In the genomic region with DNA sequence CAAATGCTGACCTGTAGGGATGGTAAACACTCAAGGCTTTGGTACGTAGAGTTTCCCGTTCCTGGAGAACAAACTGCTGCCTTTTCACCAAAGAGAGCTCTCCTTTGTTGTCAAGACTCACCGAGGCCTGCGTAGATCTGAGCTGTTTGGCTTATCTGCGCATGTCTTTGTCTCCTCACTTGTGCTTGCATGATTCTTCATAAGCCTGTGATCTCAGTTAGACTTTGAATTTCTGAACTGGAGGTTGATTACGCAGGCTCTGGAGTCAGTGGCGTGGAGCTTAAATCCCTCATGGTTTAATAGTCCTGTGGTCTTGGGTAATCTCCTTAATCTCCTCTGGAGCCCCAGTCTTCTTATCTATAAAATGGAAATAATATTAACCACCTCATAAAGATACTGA, we compare ENCODE assay signal across 22 mouse cellular contexts. TPM values are rescaled to one million over a fixed set of nuclear protein-coding genes. Genes with fewer than 3 reads are reported as not detected.
DNase-seq lines count a peak whose midpoint lies in the region; ATAC-seq and TF ChIP-seq lines count a peak whose summit lies in the region.
"Had no signal": no experiment of that assay in that cellular context is flagged by ENCODE, and none has a peak within 500 bp of the region (broad histone marks: within the 10 kb centered on the region; RNA-seq: fewer than 3 reads in every experiment).

No protein-coding gene starts in this region.

- peak overlapping the region; percentile 26 for H3K4me2 ChIP-seq in intestine, embryonic 14.5 days (ENCODE audit: low read length)
- H3K4me2 ChIP-seq: hindbrain, embryonic 15.5 days; limb, embryonic 15.5 days; liver, embryonic 15.5 days had no signal

- WGBS in intestine, embryonic 14.5 days = 64% methylated on average over 7 of the region's 7 CpGs
- 29% methylated on average over 7 of the region's 7 CpGs for WGBS in thymus, adult 2 months

- no peaks in the 10 kb centered on the region for H3K27me3 ChIP-seq in intestine, embryonic 14.5 days (replicated peaks; ENCODE audit: control insufficient read depth, insufficient read depth, low read length)
- H3K27me3 ChIP-seq in thymus, adult 2 months (ENCODE audit: control insufficient read depth, insufficient read depth, low read length) = no peaks in the 10 kb centered on the region
- H3K27me3 ChIP-seq: hindbrain, embryonic 15.5 days; limb, embryonic 15.5 days; liver, embryonic 15.5 days had no signal

- peak; percentile 13 for ATAC-seq in CD4-positive, CD25-positive, alpha-beta regulatory T cell, adult 4 months
- ATAC-seq in intestine, embryonic 14.5 days (replicated peaks; ENCODE audit: low FRiP score, low TSS enrichment, low read depth) = peak; percentile 51
- ATAC-seq: forebrain, embryonic 14.5 days had no signal

- H3K4me3 ChIP-seq in intestine, embryonic 14.5 days (ENCODE audit: low read depth, low read length) = peak overlapping the region; percentile 13; the same call in 1 of the 2 replicates
- H3K4me3 ChIP-seq in thymus, adult 2 months (ENCODE audit: control insufficient read depth, insufficient read depth, low read length) = peak overlapping the region; percentile 48
- H3K4me3 ChIP-seq: gastrocnemius, adult 2 months; heart, embryonic 10.5 days; hindbrain, embryonic 15.5 days; limb, embryonic 15.5 days; liver, embryonic 15.5 days had no signal

- no peaks in the 10 kb centered on the region for H3K36me3 ChIP-seq in intestine, embryonic 14.5 days (ENCODE audit: control insufficient read depth, insufficient read depth, low read length)
- no peaks in the 10 kb centered on the region for H3K36me3 ChIP-seq in thymus, adult 2 months (ENCODE audit: control insufficient read depth, insufficient read depth, low read length)
- H3K36me3 ChIP-seq: heart, embryonic 10.5 days; hindbrain, embryonic 15.5 days; limb, embryonic 15.5 days; liver, embryonic 15.5 days had no signal

- TF ChIP-seq CTCF in thymus, adult 2 months (IDR thresholded peaks at IDR 0.05; ENCODE audit: borderline replicate concordance, control insufficient read depth, extremely low read depth, insufficient read depth, low read length, poor library complexity) = no peak

- no peaks in the 10 kb centered on the region for H3K9me3 ChIP-seq in intestine, embryonic 14.5 days (ENCODE audit: control insufficient read depth, low read length)
- H3K9me3 ChIP-seq: heart, embryonic 10.5 days; hindbrain, embryonic 15.5 days; limb, embryonic 15.5 days; liver, embryonic 15.5 days had no signal

- peak overlapping the region; percentile 60 for H3K27ac ChIP-seq in intestine, embryonic 14.5 days (ENCODE audit: low read depth)
- H3K27ac ChIP-seq in thymus, adult 2 months (ENCODE audit: control insufficient read depth, insufficient read depth, low read length) = peak overlapping the region; percentile 88
- H3K27ac ChIP-seq: gastrocnemius, adult 2 months; heart, embryonic 10.5 days; hindbrain, embryonic 15.5 days; limb, embryonic 15.5 days had no signal

- H3K4me1 ChIP-seq in intestine, embryonic 14.5 days (replicated peaks; ENCODE audit: control insufficient read depth, insufficient read depth, low read length) = peaks cover 27% of the 10 kb centered on the region
- H3K4me1 ChIP-seq in thymus, adult 2 months (replicated peaks; ENCODE audit: control insufficient read depth, insufficient read depth, low read length) = peaks cover 44% of the 10 kb centered on the region

- peak; percentile 30; the same call in 1 of the 2 replicates for TF ChIP-seq POLR2A in thymus, adult 2 months (IDR thresholded peaks at IDR 0.05; ENCODE audit: control insufficient read depth, extremely low read depth, insufficient read depth, low read length, poor library complexity)

- DNase-seq in CD4-positive helper T cell, adult 2 months (ENCODE audit: low read depth, low spot score) = peak; percentile 76
- no peak for DNase-seq in intestine, embryonic 14.5 days (ENCODE audit: low spot score)
- DNase-seq in thymus, adult 2 months = peak; percentile 30
- no peak for DNase-seq in kidney, postnatal 14 days
- DNase-seq in left cerebral cortex, adult 9 months (ENCODE audit: low spot score in 2 of 2) = no peak
- DNase-seq in layer of hippocampus, postnatal 10 days (ENCODE audit: low spot score in 2 of 2) = no peak
- DNase-seq: adrenal gland, postnatal 25 days; B cell, adult 2 months; cerebellum, adult 11 months; cerebellum, adult 9-11 months; gastrocnemius, adult 2 months; heart, postnatal 4 days; kidney, adult 18-20 months; kidney, postnatal 25 days; left cerebral cortex, postnatal 4 days; lung, postnatal 4 days had no signal

- H3K9ac ChIP-seq in intestine, embryonic 14.5 days (ENCODE audit: low read length) = no peak overlapping the region
- H3K9ac ChIP-seq: hindbrain, embryonic 15.5 days; limb, embryonic 15.5 days; liver, embryonic 15.5 days had no signal

RNA-seq across cellular contexts. Expression of gene Alg14, which starts 51.7 kb away (rescaled TPM):
- 10 to 100 TPM; 15.5 to 29.5 TPM for polyA plus RNA-seq in CD4-positive, CD25-positive, alpha-beta regulatory T cell, adult 4 months (2017; shearing (Covaris generic))
- polyA plus RNA-seq in intestine, embryonic 14.5 days (2014; fragmentation: Nextera tagmentation; extraction: Ambion mirVana) = 43.0 and 46.8 TPM in 2 replicates
- 11.8 and 14.5 TPM in 2 replicates for polyA plus RNA-seq in thymus, adult 2 months (2012; rRNA removed)
- 10 to 100 TPM; 17.7 to 27.3 TPM for total RNA-seq in layer of hippocampus, postnatal 10 days (2021)

Comparison
In these comparisons a context has a peak if more than half of its experiments do, and no peak if none do; other contexts are left out.
1. DNase-seq: peak in CD4-positive helper T cell, adult 2 months (single experiment) and thymus, adult 2 months (single experiment); none in intestine, embryonic 14.5 days (single experiment), kidney, postnatal 14 days (single experiment), left cerebral cortex, adult 9 months (0 of 2) and layer of hippocampus, postnatal 10 days (0 of 2).